14 mouse cellular contexts compared by ENCODE assay signal in genomic region chr13:103969912-103970311, GRCm38 (mm10). TPM values are rescaled to one million over a fixed set of nuclear protein-coding genes. Genes with fewer than 3 reads are reported as not detected.
DNase-seq lines count a peak whose midpoint lies in the region; ATAC-seq lines count a peak whose summit lies in the region.
"Had no signal": no experiment of that assay in that cellular context is flagged by ENCODE, and none has a peak within 500 bp of the region (broad histone marks: within the 10 kb centered on the region; RNA-seq: fewer than 3 reads in every experiment).

No protein-coding gene starts in this region.

- no peaks in the 10 kb centered on the region for H3K27me3 ChIP-seq in midbrain, embryonic 15.5 days (replicated peaks)
- no peaks in the 10 kb centered on the region for H3K27me3 ChIP-seq in midbrain, embryonic 16.5 days (ENCODE audit: control insufficient read depth, insufficient read depth, low read depth, low read length)
- H3K27me3 ChIP-seq in forebrain, embryonic 14.5 days (replicated peaks; ENCODE audit: control insufficient read depth, insufficient read depth, low read length), result no peaks in the 10 kb centered on the region
- H3K27me3 ChIP-seq in stomach, embryonic 16.5 days (ENCODE audit: control insufficient read depth, insufficient read depth, low read length), result no peaks in the 10 kb centered on the region

- no peaks in the 10 kb centered on the region for H3K36me3 ChIP-seq in midbrain, embryonic 15.5 days (replicated peaks)
- H3K36me3 ChIP-seq in midbrain, embryonic 16.5 days (ENCODE audit: control insufficient read depth, insufficient read depth, low read length), result no peaks in the 10 kb centered on the region
- no peaks in the 10 kb centered on the region for H3K36me3 ChIP-seq in forebrain, embryonic 14.5 days (ENCODE audit: control insufficient read depth, insufficient read depth, low read length)
- H3K36me3 ChIP-seq in stomach, embryonic 16.5 days (ENCODE audit: control insufficient read depth, insufficient read depth, low read length), result no peaks in the 10 kb centered on the region

- 54% methylated on average over 6 of the region's 6 CpGs for WGBS in midbrain, embryonic 15.5 days
- WGBS in midbrain, embryonic 16.5 days, result 39% methylated on average over 6 of the region's 6 CpGs
- WGBS in forebrain, embryonic 14.5 days, result 40% methylated on average over 6 of the region's 6 CpGs
- WGBS in stomach, embryonic 16.5 days, result 62% methylated on average over 6 of the region's 6 CpGs

- H3K4me3 ChIP-seq in midbrain, embryonic 15.5 days, result no peak overlapping the region
- H3K4me3 ChIP-seq in midbrain, embryonic 16.5 days (ENCODE audit: low read depth, low read length), result no peak overlapping the region
- no peak overlapping the region for H3K4me3 ChIP-seq in forebrain, embryonic 14.5 days (ENCODE audit: low read depth, low read length)
- no peak overlapping the region for H3K4me3 ChIP-seq in stomach, embryonic 16.5 days (replicated peaks; ENCODE audit: low read length)
- H3K4me3 ChIP-seq: heart, adult 2 months had no signal

- ATAC-seq in midbrain, embryonic 15.5 days (replicated peaks), result 0 out of 2 replicates have a peak, but pooled peaks have one; percentile 52
- ATAC-seq in midbrain, embryonic 16.5 days, result no peak
- peak; percentile 54 for ATAC-seq in forebrain, embryonic 14.5 days
- ATAC-seq in stomach, embryonic 16.5 days (ENCODE audit: insufficient read depth, low FRiP score), result no peak
- ATAC-seq: intestine, postnatal 0 days had no signal

- no peak overlapping the region for H3K9ac ChIP-seq in midbrain, embryonic 15.5 days
- H3K9ac ChIP-seq in midbrain, embryonic 16.5 days (ENCODE audit: low read depth, low read length), result no peak overlapping the region
- no peak overlapping the region for H3K9ac ChIP-seq in forebrain, embryonic 14.5 days (ENCODE audit: low read length)
- H3K9ac ChIP-seq in stomach, embryonic 16.5 days (ENCODE audit: low read length), result no peak overlapping the region

- peak; percentile 42 for DNase-seq in gastrocnemius, postnatal 25 days
- no peak for DNase-seq in gastrocnemius, postnatal 4 days (ENCODE audit: low spot score in 2 of 2)
- DNase-seq in forebrain, embryonic 14.5 days (ENCODE audit: low spot score), result no peak
- DNase-seq in adipocyte (ENCODE audit: low spot score), result no peak
- no peak for DNase-seq in lung, postnatal 14 days
- DNase-seq: cerebellum, adult 9-11 months; heart, adult 2 months; heart, postnatal 4 days; right cerebral cortex, postnatal 4 days had no signal

- no peak overlapping the region for H3K27ac ChIP-seq in midbrain, embryonic 15.5 days
- H3K27ac ChIP-seq in midbrain, embryonic 16.5 days (ENCODE audit: low read length), result no peak overlapping the region
- 0 out of 2 replicates have a peak overlapping the region, but pooled peaks have one; percentile 27 for H3K27ac ChIP-seq in forebrain, embryonic 14.5 days (ENCODE audit: low read depth, low read length)
- peak overlapping the region; percentile 22; the same call in 1 of the 2 replicates for H3K27ac ChIP-seq in stomach, embryonic 16.5 days (ENCODE audit: low read length)
- H3K27ac ChIP-seq: heart, adult 2 months; macrophage had no signal

- H3K4me2 ChIP-seq in midbrain, embryonic 15.5 days, result no peak overlapping the region
- H3K4me2 ChIP-seq in midbrain, embryonic 16.5 days (ENCODE audit: low read length), result no peak overlapping the region
- no peak overlapping the region for H3K4me2 ChIP-seq in forebrain, embryonic 14.5 days (ENCODE audit: low read length)
- H3K4me2 ChIP-seq in stomach, embryonic 16.5 days (ENCODE audit: low read depth, low read length), result no peak overlapping the region

- no peaks in the 10 kb centered on the region for H3K9me3 ChIP-seq in midbrain, embryonic 15.5 days
- no peaks in the 10 kb centered on the region for H3K9me3 ChIP-seq in midbrain, embryonic 16.5 days (replicated peaks; ENCODE audit: control insufficient read depth, low read length, poor library complexity, severe bottlenecking)
- no peaks in the 10 kb centered on the region for H3K9me3 ChIP-seq in forebrain, embryonic 14.5 days (replicated peaks; ENCODE audit: control insufficient read depth, low read length)
- H3K9me3 ChIP-seq in stomach, embryonic 16.5 days (replicated peaks; ENCODE audit: control insufficient read depth, low read length), result no peaks in the 10 kb centered on the region

- H3K4me1 ChIP-seq in midbrain, embryonic 15.5 days, result no peaks in the 10 kb centered on the region
- 0 out of 2 replicates have a peak, but pooled peaks cover 3% of the 10 kb centered on the region for H3K4me1 ChIP-seq in midbrain, embryonic 16.5 days (ENCODE audit: control insufficient read depth, insufficient read depth, low read length)
- H3K4me1 ChIP-seq in forebrain, embryonic 14.5 days (ENCODE audit: control insufficient read depth, insufficient read depth, low read length), result no peaks in the 10 kb centered on the region
- peaks cover 16% of the 10 kb centered on the region for H3K4me1 ChIP-seq in stomach, embryonic 16.5 days (ENCODE audit: control insufficient read depth, insufficient read depth, low read length)

RNA-seq across cellular contexts. Expression of gene Erbin, which starts 49.6 kb away (rescaled TPM):
- total RNA-seq in gastrocnemius, postnatal 25 days (2021), result 10 to 100 TPM; 30.4 to 34.3 TPM
- total RNA-seq in gastrocnemius, postnatal 4 days (2021), result 10 to 100 TPM; 77.1 to 88.5 TPM
- polyA plus RNA-seq in midbrain, embryonic 15.5 days (2015; fragmentation: Nextera tagmentation; extraction: Ambion mirVana), result 7.9 and 8.3 TPM in 2 replicates
- 6.3 and 7.7 TPM in 2 replicates for polyA plus RNA-seq in midbrain, embryonic 16.5 days (2015; fragmentation: Nextera tagmentation; extraction: Ambion mirVana)
- 16.5 and 18.9 TPM in 2 replicates for polyA plus RNA-seq in forebrain, embryonic 14.5 days (2014; fragmentation: Nextera tagmentation; extraction: Ambion mirVana)
- polyA plus RNA-seq in stomach, embryonic 16.5 days (2015; fragmentation: Nextera tagmentation; extraction: Ambion mirVana), result 16.3 and 18.3 TPM in 2 replicates

Comparison
In these comparisons a context has a peak if more than half of its experiments do, and no peak if none do; other contexts are left out.
1. ATAC-seq: peak in midbrain, embryonic 15.5 days (single experiment) and forebrain, embryonic 14.5 days (single experiment); none in midbrain, embryonic 16.5 days (single experiment) and stomach, embryonic 16.5 days (single experiment).
2. H3K27ac ChIP-seq: peak in forebrain, embryonic 14.5 days (single experiment) and stomach, embryonic 16.5 days (single experiment); none in midbrain, embryonic 15.5 days (single experiment) and midbrain, embryonic 16.5 days (single experiment).